Mouse (Mus musculus) hindbrain, embryonic 11.5 days (tissue): ENCODE results near the gene Epb41l2. TPM values are rescaled to one million over a fixed set of nuclear protein-coding genes. Genes with fewer than 3 reads are reported as not detected.

Experiments used
- ATAC-seq: fragments of 200-750 bp; cut with Nextera tagmentation; 2 replicates; pipeline ENCODE4 v1.8.0; 2017; ENCODE audit warnings: mild to moderate bottlenecking, moderate TSS enrichment, moderate library complexity; ENCODE audit not compliant: low FRiP score
- DNase-seq: peaks from one replicate; pipeline ENCODE4 v3.0.0-alpha.2; 2015; ENCODE audit warnings: low spot score
- H3K27ac ChIP-seq: fragments of 300-500 bp; sonication (generic); 2 replicates; pipeline ENCODE4 v1.5.1; 2014; ENCODE audit warnings: mild to moderate bottlenecking, low read depth, low read length
- H3K27me3 ChIP-seq: fragments of 300-500 bp; sonication (generic); 2 replicates; pipeline ENCODE4 v1.6.1; 2014; ENCODE audit warnings: mild to moderate bottlenecking, low read length, moderate library complexity, mixed read lengths; ENCODE audit not compliant: control insufficient read depth, insufficient read depth
- H3K36me3 ChIP-seq: fragments of 300-500 bp; sonication (generic); 2 replicates; pipeline ENCODE4 v1.6.1; 2014; ENCODE audit warnings: mild to moderate bottlenecking, low read length, moderate library complexity, mixed read lengths; ENCODE audit not compliant: control insufficient read depth, insufficient read depth
- H3K4me1 ChIP-seq: fragments of 300-500 bp; sonication (generic); replicated peaks from 2 replicates; pipeline ENCODE4 v1.6.1; 2014; ENCODE audit warnings: low read length, mixed read lengths; ENCODE audit not compliant: control insufficient read depth, insufficient read depth
- H3K4me2 ChIP-seq: fragments of 300-500 bp; sonication (generic); replicated peaks from 2 replicates; pipeline ENCODE4 v1.6.1; 2014; ENCODE audit warnings: mild to moderate bottlenecking, low read depth, low read length
- H3K4me3 ChIP-seq: fragments of 300-500 bp; sonication (generic); 2 replicates; pipeline ENCODE4 v1.5.1; 2014; ENCODE audit warnings: low read depth, low read length
- H3K9ac ChIP-seq: fragments of 300-500 bp; sonication (generic); 2 replicates; pipeline ENCODE4 v1.6.1; 2014; ENCODE audit warnings: low read depth, low read length
- H3K9me3 ChIP-seq: fragments of 300-500 bp; sonication (generic); 2 replicates; pipeline ENCODE4 v1.6.1; 2016; ENCODE audit warnings: low read length; ENCODE audit not compliant: control insufficient read depth
- WGBS: fragments of 180-500 bp; shearing (Covaris S2); extraction: QIAGEN DNeasy Blood & Tissue Kit; methylation state at CpG from one replicate; pipeline ENCODE4 v1.1.7; 2014; 5-methylcytosine and 5-hydroxymethylcytosine counted together
- polyA plus RNA-seq: library from polyadenylated mRNA; unstranded; fragments of >200 nt; fragmentation: Nextera tagmentation; extraction: Ambion mirVana; gene quantifications from 2 replicates; pipeline ENCODE4 v1.2.1, GENCODE M21; 2014

Gene Epb41l2
- polyA plus RNA-seq, 1 experiment from 2014 or later = 47.1 TPM

DNA sequence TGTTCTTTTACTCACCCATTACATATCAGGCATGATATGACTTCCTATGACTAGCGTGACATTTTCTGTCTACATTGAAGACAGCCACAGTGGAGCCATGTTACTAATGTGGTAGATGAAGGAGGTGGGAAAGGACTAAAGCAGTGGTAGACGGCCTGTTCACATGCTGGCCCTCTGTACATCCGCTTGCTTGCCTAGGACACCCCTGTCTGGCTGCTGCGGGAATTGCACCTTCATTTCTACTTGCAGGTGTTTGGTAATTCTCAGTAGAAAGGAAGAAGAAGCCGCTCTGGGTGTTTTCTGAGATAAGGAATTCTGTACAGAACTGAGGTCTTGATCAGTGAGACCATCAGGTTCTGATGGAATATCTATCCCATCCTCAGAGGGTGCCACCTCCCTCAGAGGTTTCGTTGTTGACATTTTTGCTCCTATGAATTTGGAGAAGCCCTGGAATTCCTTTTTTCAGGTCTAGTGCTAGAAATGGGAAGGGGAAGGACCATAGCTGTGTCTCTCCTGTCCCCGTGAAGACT lies 55.7 kb downstream of the Epb41l2 start:
- ATAC-seq = no peak
- H3K9me3 ChIP-seq = no peaks in the 10 kb centered on the region
- no peak overlapping the region for H3K27ac ChIP-seq
- no peaks in the 10 kb centered on the region for H3K36me3 ChIP-seq
- no peak overlapping the region for H3K4me3 ChIP-seq
- DNase-seq = no peak
- 87% methylated on average over 7 of the region's 7 CpGs for WGBS
- H3K4me2 ChIP-seq = no peak overlapping the region
- no peaks in the 10 kb centered on the region for H3K27me3 ChIP-seq
- no peak overlapping the region for H3K9ac ChIP-seq
- no peaks in the 10 kb centered on the region for H3K4me1 ChIP-seq

DNA sequence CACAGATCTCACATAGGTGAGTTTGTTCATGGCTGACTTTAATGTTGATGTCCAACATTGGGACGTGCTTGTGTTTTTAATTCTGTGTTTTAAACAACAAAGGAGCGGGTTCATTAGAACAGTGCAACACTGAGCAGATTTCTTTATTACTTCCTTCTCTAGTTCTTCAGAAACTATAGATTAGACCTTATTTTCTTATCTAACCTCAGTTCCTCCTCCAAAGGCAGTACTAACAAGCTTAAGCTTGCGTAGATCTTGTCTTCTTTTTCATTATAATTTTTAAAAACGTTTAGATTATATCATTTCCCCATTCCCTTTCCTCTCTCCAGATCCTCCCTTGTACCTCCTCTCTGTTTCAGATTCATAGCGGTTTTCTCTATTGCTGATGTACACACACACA lies 57.1 kb downstream of the Epb41l2 start:
- H3K27me3 ChIP-seq = no peaks in the 10 kb centered on the region
- no peaks in the 10 kb centered on the region for H3K9me3 ChIP-seq
- ATAC-seq (no peak), DNase-seq (no peak)
- H3K36me3 ChIP-seq = no peaks in the 10 kb centered on the region
- no peaks in the 10 kb centered on the region for H3K4me1 ChIP-seq
- no peak overlapping the region for H3K9ac ChIP-seq
- H3K4me2 ChIP-seq = no peak overlapping the region
- no peak overlapping the region for H3K27ac ChIP-seq
- 89% methylated on average over 5 of the region's 5 CpGs for WGBS
- no peak overlapping the region for H3K4me3 ChIP-seq

GRCm38 (mm10) chr10:25426058-25426457 lies 66.5 kb downstream of the Epb41l2 start:
- Histone ChIP-seq H3K27ac (no peak overlapping the region), H3K36me3 (no peaks in the 10 kb centered on the region), H3K4me1 (no peaks in the 10 kb centered on the region), H3K9me3 (no peaks in the 10 kb centered on the region), H3K4me3 (no peak overlapping the region), H3K9ac (no peak overlapping the region), H3K4me2 (no peak overlapping the region), H3K27me3 (no peaks in the 10 kb centered on the region)
- ATAC-seq = no peak
- DNase-seq = no peak
- 23% methylated on average over 1 of the region's 1 CpGs for WGBS

DNA sequence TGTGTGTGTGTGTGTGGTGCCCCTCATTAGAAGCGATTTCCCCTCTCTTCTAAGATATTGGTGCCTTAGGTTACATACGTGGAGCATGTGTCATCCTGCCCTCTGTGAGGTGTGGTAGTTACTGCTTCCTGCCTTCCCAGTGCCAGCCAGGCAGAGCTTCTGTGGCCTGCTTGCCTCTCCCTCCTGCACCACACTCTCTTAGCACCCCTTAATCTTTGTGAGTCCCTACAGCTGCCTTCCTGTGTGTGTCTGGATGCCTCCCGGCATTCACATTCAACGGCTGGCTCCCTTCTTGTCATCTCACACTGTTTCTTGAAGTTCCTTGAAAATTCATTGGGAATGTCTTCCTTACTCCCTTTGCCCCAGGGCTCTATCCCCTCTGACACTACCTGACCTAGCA lies 67.2 kb downstream of the Epb41l2 start:
- DNase-seq (no peak), ATAC-seq (no peak)
- H3K4me3 ChIP-seq = no peak overlapping the region
- WGBS = 70% methylated on average over 4 of the region's 4 CpGs
- H3K27ac ChIP-seq = no peak overlapping the region
- no peak overlapping the region for H3K4me2 ChIP-seq
- no peaks in the 10 kb centered on the region for H3K9me3 ChIP-seq
- H3K9ac ChIP-seq = no peak overlapping the region
- no peaks in the 10 kb centered on the region for H3K4me1 ChIP-seq
- H3K27me3 ChIP-seq = no peaks in the 10 kb centered on the region
- H3K36me3 ChIP-seq = no peaks in the 10 kb centered on the region

DNA sequence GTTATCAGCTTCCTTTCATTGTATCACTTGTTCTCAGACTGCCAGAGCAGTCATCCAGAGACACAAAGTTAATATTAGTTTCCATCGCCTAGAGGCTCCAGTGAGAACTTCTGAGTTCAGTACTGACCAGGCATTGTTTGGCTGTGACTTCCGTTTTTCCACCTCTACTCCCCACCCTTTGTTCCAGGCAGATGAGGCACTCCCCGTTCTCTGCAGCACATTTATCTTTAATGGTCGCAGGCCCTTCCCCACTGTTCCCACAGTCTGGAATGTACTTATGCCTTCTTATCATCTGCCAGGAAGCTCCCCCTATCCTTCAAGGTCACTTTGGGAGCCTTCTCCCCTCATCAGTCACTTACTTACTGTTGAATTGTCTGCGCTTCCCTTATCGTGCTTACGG lies 67.9 kb downstream of the Epb41l2 start:
- H3K9me3 ChIP-seq = no peaks in the 10 kb centered on the region
- 53% methylated on average over 7 of the region's 7 CpGs for WGBS
- no peak for DNase-seq
- H3K9ac ChIP-seq = no peak overlapping the region
- no peak overlapping the region for H3K4me3 ChIP-seq
- H3K4me2 ChIP-seq = no peak overlapping the region
- H3K36me3 ChIP-seq = no peaks in the 10 kb centered on the region
- no peaks in the 10 kb centered on the region for H3K4me1 ChIP-seq
- H3K27me3 ChIP-seq = no peaks in the 10 kb centered on the region
- no peak for ATAC-seq
- H3K27ac ChIP-seq = no peak overlapping the region

GRCm38 (mm10) chr10:25428658-25429057 lies 69.1 kb downstream of the Epb41l2 start:
- DNase-seq = no peak

GRCm38 (mm10) chr10:25429346-25429745 lies 69.7 kb downstream of the Epb41l2 start:
- Histone ChIP-seq H3K27me3 (no peaks in the 10 kb centered on the region), H3K4me3 (no peak overlapping the region), H3K4me1 (no peaks in the 10 kb centered on the region), H3K4me2 (no peak overlapping the region), H3K27ac (no peak overlapping the region), H3K9ac (no peak overlapping the region), H3K36me3 (no peaks in the 10 kb centered on the region), H3K9me3 (no peaks in the 10 kb centered on the region)
- DNase-seq (no peak), ATAC-seq (no peak)
- WGBS = 93% methylated on average over 4 of the region's 4 CpGs

More at GRCm38 (mm10) chr10:25428658-25429057, 69.1 kb downstream of the Epb41l2 start:
- Histone ChIP-seq H3K9me3 (no peaks in the 10 kb centered on the region), H3K9ac (no peak overlapping the region), H3K27me3 (no peaks in the 10 kb centered on the region), H3K27ac (no peak overlapping the region), H3K4me3 (no peak overlapping the region), H3K4me1 (no peaks in the 10 kb centered on the region), H3K4me2 (no peak overlapping the region), H3K36me3 (no peaks in the 10 kb centered on the region)
- WGBS = 91% methylated on average over 5 of the region's 5 CpGs
- ATAC-seq = no peak

DNA sequence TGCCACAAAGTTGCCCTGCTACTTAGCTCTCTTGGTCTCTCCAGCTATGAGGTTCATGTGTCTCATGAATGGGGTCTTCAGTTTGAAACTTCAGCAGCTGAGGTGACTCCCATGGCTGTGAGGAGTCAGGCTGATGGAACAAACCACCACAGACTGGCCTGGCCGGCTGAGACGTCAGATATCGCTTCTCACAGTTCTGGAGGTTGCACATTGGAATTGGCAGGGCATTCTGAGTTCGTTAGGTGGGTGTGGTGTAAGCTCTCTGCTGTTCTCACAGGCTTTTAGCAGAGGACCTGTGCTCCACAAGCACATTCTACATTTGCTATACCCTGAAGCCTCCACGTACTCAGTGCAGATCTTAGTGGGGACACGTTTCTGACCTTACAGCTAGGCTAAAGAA lies 71.3 kb downstream of the Epb41l2 start:
- Histone ChIP-seq H3K4me1 (no peaks in the 10 kb centered on the region), H3K36me3 (no peaks in the 10 kb centered on the region), H3K9ac (no peak overlapping the region), H3K4me3 (no peak overlapping the region), H3K9me3 (no peaks in the 10 kb centered on the region), H3K27ac (no peak overlapping the region), H3K27me3 (no peaks in the 10 kb centered on the region), H3K4me2 (no peak overlapping the region)
- DNase-seq (no peak), ATAC-seq (no peak)
- WGBS = 59% methylated on average over 6 of the region's 6 CpGs

DNA sequence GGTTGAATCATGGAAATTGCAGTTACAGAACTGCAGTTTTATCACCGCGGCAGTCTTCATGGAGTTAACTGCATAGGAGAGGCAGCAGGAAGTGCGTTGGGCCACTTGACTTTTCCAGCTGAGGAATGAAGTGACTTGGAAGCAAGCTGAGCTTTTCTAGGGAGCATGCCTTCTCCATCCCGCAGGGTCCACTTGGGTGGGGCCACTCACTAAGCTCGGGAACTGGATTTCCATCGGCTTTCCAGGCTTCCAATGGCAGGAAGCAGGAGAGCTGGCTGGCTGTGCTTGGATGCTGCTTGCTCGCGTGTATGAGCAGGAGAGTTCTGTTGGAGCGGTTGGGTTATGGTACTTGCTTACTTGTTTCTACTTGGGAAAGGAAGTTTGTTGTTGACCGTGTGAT lies 72.8 kb downstream of the Epb41l2 start:
- WGBS = 59% methylated on average over 10 of the region's 10 CpGs
- Histone ChIP-seq H3K9me3 (no peaks in the 10 kb centered on the region), H3K9ac (no peak overlapping the region), H3K27me3 (no peaks in the 10 kb centered on the region), H3K36me3 (no peaks in the 10 kb centered on the region), H3K4me2 (no peak overlapping the region), H3K4me3 (no peak overlapping the region), H3K4me1 (no peaks in the 10 kb centered on the region), H3K27ac (no peak overlapping the region)
- no peak for DNase-seq
- ATAC-seq = no peak
